Comparison of ENCODE assay signal across 10 mouse cellular contexts in the genomic region with DNA sequence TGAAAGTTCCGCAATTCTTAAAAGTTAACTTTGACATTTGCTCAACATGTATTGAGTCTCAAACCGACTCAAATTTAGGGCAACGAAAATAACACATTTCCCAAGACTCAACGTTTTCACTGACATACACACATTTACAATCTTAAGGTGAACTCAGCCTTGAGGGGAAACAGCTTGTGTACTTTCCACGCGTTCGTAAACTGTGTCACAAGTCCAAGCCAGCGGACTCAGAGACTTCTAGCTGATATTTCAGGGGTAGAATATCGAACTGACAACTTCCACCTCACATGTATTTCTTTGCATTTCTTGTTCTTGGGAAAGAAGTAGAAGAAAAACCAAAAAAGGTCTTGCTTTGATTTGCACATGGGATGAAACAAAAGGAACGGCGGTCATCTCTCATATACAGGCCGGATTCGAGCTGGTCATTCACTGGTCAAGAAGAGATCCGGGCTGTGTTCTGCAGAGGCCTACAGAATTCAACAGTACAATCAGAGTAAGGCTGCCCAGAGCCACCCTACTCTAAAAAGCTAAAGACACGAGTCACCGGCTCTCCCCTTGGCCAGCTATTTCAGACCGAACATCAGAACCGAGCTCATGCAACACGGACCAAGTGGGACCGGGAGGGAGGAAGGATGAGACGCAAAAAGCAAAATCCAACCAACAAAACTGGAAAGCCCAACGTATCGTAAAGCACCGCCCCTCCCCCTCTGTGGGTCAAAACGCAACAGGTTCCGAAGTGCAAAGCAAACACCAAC. TPM values are rescaled to one million over a fixed set of nuclear protein-coding genes. Genes with fewer than 3 reads are reported as not detected.
DNase-seq lines count a peak whose midpoint lies in the region; ATAC-seq lines count a peak whose summit lies in the region.
"Had no signal": no experiment of that assay in that cellular context is flagged by ENCODE, and none has a peak within 500 bp of the region (broad histone marks: within the 10 kb centered on the region; RNA-seq: fewer than 3 reads in every experiment).

No protein-coding gene starts in this region.

- H3K9ac ChIP-seq in hindbrain, embryonic 13.5 days, result peak overlapping the region; percentile 82
- H3K9ac ChIP-seq in neural tube, embryonic 12.5 days, result peak overlapping the region; percentile 86

- peak; percentile 30 to 48 for DNase-seq in kidney, postnatal 4 days
- no peak for DNase-seq in kidney, adult 9 months
- DNase-seq in embryonic facial prominence, embryonic 10.5 days (ENCODE audit: low spot score), result no peak
- no peak for DNase-seq in spleen, adult 12 weeks (ENCODE audit: low spot score)
- no peak for DNase-seq in ovary, adult 18-20 months (ENCODE audit: low spot score)

- H3K4me1 ChIP-seq in embryonic facial prominence, embryonic 10.5 days, result peaks cover 41% of the 10 kb centered on the region
- H3K4me1 ChIP-seq in hindbrain, embryonic 13.5 days (replicated peaks), result peaks cover 46% of the 10 kb centered on the region
- peaks cover 32% of the 10 kb centered on the region for H3K4me1 ChIP-seq in neural tube, embryonic 12.5 days

- H3K36me3 ChIP-seq in embryonic facial prominence, embryonic 10.5 days (replicated peaks), result no peaks in the 10 kb centered on the region
- H3K36me3 ChIP-seq in hindbrain, embryonic 13.5 days, result no peaks in the 10 kb centered on the region
- no peaks in the 10 kb centered on the region for H3K36me3 ChIP-seq in neural tube, embryonic 12.5 days

- peak overlapping the region; percentile 71 for H3K4me3 ChIP-seq in embryonic facial prominence, embryonic 10.5 days
- peak overlapping the region; percentile 56 for H3K4me3 ChIP-seq in hindbrain, embryonic 13.5 days
- peak overlapping the region; percentile 62 for H3K4me3 ChIP-seq in neural tube, embryonic 12.5 days

- whole genome bisulfite sequencing in embryonic facial prominence, embryonic 10.5 days, result 2% methylated on average over 26 of the region's 26 CpGs
- WGBS in hindbrain, embryonic 13.5 days, result 1% methylated on average over 26 of the region's 26 CpGs
- 2% methylated on average over 26 of the region's 26 CpGs for WGBS in neural tube, embryonic 12.5 days

- peak overlapping the region; percentile 86 for H3K27ac ChIP-seq in embryonic facial prominence, embryonic 10.5 days (replicated peaks)
- H3K27ac ChIP-seq in hindbrain, embryonic 13.5 days, result peak overlapping the region; percentile 88
- H3K27ac ChIP-seq in neural tube, embryonic 12.5 days, result no peak overlapping the region

- no peak for ATAC-seq in hindbrain, embryonic 13.5 days (ENCODE audit: low FRiP score)
- ATAC-seq in neural tube, embryonic 12.5 days (ENCODE audit: low FRiP score, low read depth), result no peak
- no peak for ATAC-seq in erythroblast, adult 5-6 weeks (replicated peaks; ENCODE audit: low FRiP score, poor library complexity, severe bottlenecking)

- no peaks in the 10 kb centered on the region for H3K9me3 ChIP-seq in embryonic facial prominence, embryonic 10.5 days
- H3K9me3 ChIP-seq in hindbrain, embryonic 13.5 days, result no peaks in the 10 kb centered on the region
- no peaks in the 10 kb centered on the region for H3K9me3 ChIP-seq in neural tube, embryonic 12.5 days

- peaks cover 99% of the 10 kb centered on the region for H3K27me3 ChIP-seq in embryonic facial prominence, embryonic 10.5 days (replicated peaks; ENCODE audit: low read depth, poor library complexity, severe bottlenecking)
- H3K27me3 ChIP-seq in hindbrain, embryonic 13.5 days, result peaks cover 81% of the 10 kb centered on the region
- H3K27me3 ChIP-seq in neural tube, embryonic 12.5 days (replicated peaks), result peaks cover 49% of the 10 kb centered on the region

- peak overlapping the region; percentile 84 for H3K4me2 ChIP-seq in hindbrain, embryonic 13.5 days
- peak overlapping the region; percentile 89 for H3K4me2 ChIP-seq in neural tube, embryonic 12.5 days (replicated peaks)

RNA-seq across cellular contexts. Expression of gene Sox21, which starts 2.9 kb away (rescaled TPM):
- polyA plus RNA-seq in embryonic facial prominence, embryonic 10.5 days (2016; fragmentation: Nextera tagmentation; extraction: Ambion mirVana), result 2.5 and 3.2 TPM in 2 replicates
- polyA plus RNA-seq in hindbrain, embryonic 13.5 days (2015; fragmentation: Nextera tagmentation; extraction: Ambion mirVana), result 6.7 and 6.9 TPM in 2 replicates
- 14.9 and 15.1 TPM in 2 replicates for polyA plus RNA-seq in neural tube, embryonic 12.5 days (2016; fragmentation: Nextera tagmentation; extraction: Ambion mirVana)
- not detected in 2 replicates for total RNA-seq in erythroblast, adult 5-6 weeks (2015; ENCODE audit: low replicate concordance)
- total RNA-seq in erythroblast, adult 5-6 weeks (2017; ENCODE audit: low replicate concordance), result not detected in 2 replicates
- total RNA-seq: CH12.LX had no signal

RNA-seq across cellular contexts. Expression of gene Gm9376, which starts 32.8 kb away (rescaled TPM):
- polyA plus RNA-seq in embryonic facial prominence, embryonic 10.5 days (2016; fragmentation: Nextera tagmentation; extraction: Ambion mirVana), result not detected in 2 replicates
- polyA plus RNA-seq in hindbrain, embryonic 13.5 days (2015; fragmentation: Nextera tagmentation; extraction: Ambion mirVana), result not detected in 2 replicates
- polyA plus RNA-seq in neural tube, embryonic 12.5 days (2016; fragmentation: Nextera tagmentation; extraction: Ambion mirVana), result not detected in 2 replicates
- not detected in 2 replicates for total RNA-seq in erythroblast, adult 5-6 weeks (2015; ENCODE audit: low replicate concordance)
- not detected in 2 replicates for total RNA-seq in erythroblast, adult 5-6 weeks (2017; ENCODE audit: low replicate concordance)
- total RNA-seq: CH12.LX; heart, postnatal 14 days had no signal

Comparison
In these comparisons a context has a peak if more than half of its experiments do, and no peak if none do; other contexts are left out.
1. DNase-seq: peak in kidney, postnatal 4 days (2 of 2); none in kidney, adult 9 months (single experiment), embryonic facial prominence, embryonic 10.5 days (single experiment), spleen, adult 12 weeks (single experiment) and ovary, adult 18-20 months (single experiment).
2. Peak in every context shown above with its lines, with median percentiles within 50 percentile points of each other: H3K4me3 ChIP-seq.